In genomic region chr15:7480792-7481210, GRCm38 (mm10) we compare ENCODE assay signal across 13 mouse cellular contexts.
DNase-seq lines count a peak whose midpoint lies in the region; ATAC-seq and TF ChIP-seq lines count a peak whose summit lies in the region.
"Had no signal": no experiment of that assay in that cellular context is flagged by ENCODE, and none has a peak within 500 bp of the region (broad histone marks: within the 10 kb centered on the region; RNA-seq: fewer than 3 reads in every experiment).

No protein-coding gene starts in this region.

- H3K9me3 ChIP-seq in hindbrain, embryonic 13.5 days, result no peaks in the 10 kb centered on the region
- H3K9me3 ChIP-seq in hindbrain, embryonic 11.5 days (ENCODE audit: control insufficient read depth, low read length), result no peaks in the 10 kb centered on the region
- no peaks in the 10 kb centered on the region for H3K9me3 ChIP-seq in liver, embryonic 12.5 days (replicated peaks)
- H3K9me3 ChIP-seq: embryonic facial prominence, embryonic 13.5 days; G1E had no signal

- H3K4me2 ChIP-seq in hindbrain, embryonic 13.5 days, result no peak overlapping the region
- H3K4me2 ChIP-seq in hindbrain, embryonic 11.5 days (replicated peaks; ENCODE audit: low read depth, low read length), result no peak overlapping the region
- no peak overlapping the region for H3K4me2 ChIP-seq in liver, embryonic 12.5 days
- H3K4me2 ChIP-seq: embryonic facial prominence, embryonic 13.5 days had no signal

- H3K79me3 ChIP-seq in C2C12 (ENCODE audit: low read depth), result no peaks in the 10 kb centered on the region

- 53% methylated on average over 5 of the region's 5 CpGs for WGBS in hindbrain, embryonic 13.5 days
- 55% methylated on average over 5 of the region's 5 CpGs for WGBS in hindbrain, embryonic 11.5 days
- WGBS in liver, embryonic 12.5 days (ENCODE audit: insufficient replicate concordance), result 29% methylated on average over 5 of the region's 5 CpGs

- H3K27ac ChIP-seq in hindbrain, embryonic 13.5 days, result no peak overlapping the region
- H3K27ac ChIP-seq in hindbrain, embryonic 11.5 days (ENCODE audit: low read depth, low read length), result no peak overlapping the region
- no peak overlapping the region for H3K27ac ChIP-seq in liver, embryonic 12.5 days
- H3K27ac ChIP-seq: embryonic facial prominence, embryonic 13.5 days had no signal

- no peak overlapping the region for H3ac ChIP-seq in C2C12 (ENCODE audit: control insufficient read depth, insufficient read length, low read depth)

- H3K27me3 ChIP-seq in hindbrain, embryonic 13.5 days, result no peaks in the 10 kb centered on the region
- no peaks in the 10 kb centered on the region for H3K27me3 ChIP-seq in hindbrain, embryonic 11.5 days (ENCODE audit: control insufficient read depth, insufficient read depth, low read length)
- H3K27me3 ChIP-seq in C2C12 (ENCODE audit: control insufficient read depth, insufficient read depth, insufficient read length), result no peaks in the 10 kb centered on the region
- H3K27me3 ChIP-seq in liver, embryonic 12.5 days (replicated peaks), result peaks cover 18% of the 10 kb centered on the region; the same call in 1 of the 2 replicates

- no peaks in the 10 kb centered on the region for H3K36me3 ChIP-seq in hindbrain, embryonic 13.5 days
- no peaks in the 10 kb centered on the region for H3K36me3 ChIP-seq in hindbrain, embryonic 11.5 days (ENCODE audit: control insufficient read depth, insufficient read depth, low read length)
- H3K36me3 ChIP-seq in C2C12 (ENCODE audit: control insufficient read depth, insufficient read depth), result no peaks in the 10 kb centered on the region
- H3K36me3 ChIP-seq in liver, embryonic 12.5 days, result no peaks in the 10 kb centered on the region
- H3K36me3 ChIP-seq: embryonic facial prominence, embryonic 13.5 days; G1E had no signal

- peak; percentile 21 for TF ChIP-seq CTCF in C2C12 (IDR thresholded peaks at IDR 0.05; ENCODE audit: control insufficient read depth, insufficient read depth, insufficient read length)

- H3K9ac ChIP-seq in hindbrain, embryonic 13.5 days, result no peak overlapping the region
- no peak overlapping the region for H3K9ac ChIP-seq in hindbrain, embryonic 11.5 days (ENCODE audit: low read depth, low read length)
- no peak overlapping the region for H3K9ac ChIP-seq in liver, embryonic 12.5 days
- H3K9ac ChIP-seq: embryonic facial prominence, embryonic 13.5 days had no signal

- DNase-seq in hindbrain, embryonic 11.5 days (ENCODE audit: low spot score), result no peak
- DNase-seq in Muller cell, postnatal 12 days (ENCODE audit: inconsistent ontology term), result peak; percentile 36
- DNase-seq in lung, adult 18-20 months, result peak; percentile 59 to 76
- no peak for DNase-seq in layer of hippocampus, postnatal 14 days (ENCODE audit: low spot score in 2 of 2)
- DNase-seq in T-cell, adult 2 months (ENCODE audit: low spot score), result no peak
- DNase-seq: kidney, postnatal 25 days; thymus, postnatal 25 days had no signal

- peaks cover 7% of the 10 kb centered on the region for H3K4me1 ChIP-seq in hindbrain, embryonic 13.5 days (replicated peaks)
- no peaks in the 10 kb centered on the region for H3K4me1 ChIP-seq in hindbrain, embryonic 11.5 days (replicated peaks; ENCODE audit: control insufficient read depth, insufficient read depth, low read length)
- no peaks in the 10 kb centered on the region for H3K4me1 ChIP-seq in liver, embryonic 12.5 days
- H3K4me1 ChIP-seq: embryonic facial prominence, embryonic 13.5 days; megakaryocyte, embryonic 14.5 days had no signal

- no peak overlapping the region for H3K4me3 ChIP-seq in hindbrain, embryonic 13.5 days
- no peak overlapping the region for H3K4me3 ChIP-seq in hindbrain, embryonic 11.5 days (ENCODE audit: low read depth, low read length)
- H3K4me3 ChIP-seq in C2C12 (ENCODE audit: insufficient read depth, poor library complexity, severe bottlenecking), result no peak overlapping the region
- no peak overlapping the region for H3K4me3 ChIP-seq in liver, embryonic 12.5 days
- H3K4me3 ChIP-seq: embryonic facial prominence, embryonic 13.5 days; megakaryocyte, embryonic 14.5 days had no signal

- ATAC-seq in hindbrain, embryonic 13.5 days (ENCODE audit: low FRiP score), result peak; percentile 43; the same call in 1 of the 2 replicates
- ATAC-seq in hindbrain, embryonic 11.5 days (ENCODE audit: low FRiP score), result no peak
- ATAC-seq in liver, embryonic 12.5 days, result no peak

- no peaks in the 10 kb centered on the region for H3K79me2 ChIP-seq in C2C12 (ENCODE audit: control insufficient read depth, insufficient read depth)

TF ChIP-seq in C2C12, 6 proteins besides CTCF, POLR2A, EP300 and RAD21:
- TF ChIP-seq MAX (IDR thresholded peaks at IDR 0.05), result no peak

Comparison
In these comparisons a context has a peak if more than half of its experiments do, and no peak if none do; other contexts are left out.
1. DNase-seq: peak in Muller cell, postnatal 12 days (single experiment) and lung, adult 18-20 months (2 of 2); none in hindbrain, embryonic 11.5 days (single experiment), layer of hippocampus, postnatal 14 days (0 of 2) and T-cell, adult 2 months (single experiment).